Mouse (Mus musculus) midbrain, postnatal 0 days (tissue): Measurements from ENCODE around the gene Kctd17. TPM values are rescaled to one million over a fixed set of nuclear protein-coding genes. Genes with fewer than 3 reads are reported as not detected.

Experiments used
- ATAC-seq: fragments of 200-750 bp; cut with Nextera tagmentation; 2 replicates; pipeline ENCODE4 v1.8.0; 2017; ENCODE audit warnings: moderate number of reproducible peaks, mild to moderate bottlenecking, moderate TSS enrichment, moderate library complexity; ENCODE audit not compliant: low FRiP score
- DNase-seq: peaks from one replicate; pipeline ENCODE4 v3.0.0-alpha.2; 2015; ENCODE audit warnings: low spot score
- H3K27ac ChIP-seq: fragments of 300-500 bp; sonication (generic); 2 replicates; pipeline ENCODE4 v1.5.1; 2014; ENCODE audit warnings: low read depth, mild to moderate bottlenecking, low read length, mixed read lengths
- H3K27me3 ChIP-seq: fragments of 300-500 bp; sonication (generic); 2 replicates; pipeline ENCODE4 v1.6.1; 2014; ENCODE audit warnings: low read length, control low read depth, mixed read lengths; ENCODE audit not compliant: insufficient read depth
- H3K36me3 ChIP-seq: fragments of 300-500 bp; sonication (generic); 2 replicates; pipeline ENCODE4 v1.6.1; 2014; ENCODE audit warnings: low read length, control low read depth, mixed read lengths; ENCODE audit not compliant: insufficient read depth
- H3K4me1 ChIP-seq: fragments of 300-500 bp; sonication (generic); 2 replicates; pipeline ENCODE4 v1.6.1; 2014; ENCODE audit warnings: mild to moderate bottlenecking, control low read depth, antibody characterized with exemption, low read length, mixed read lengths; ENCODE audit not compliant: insufficient read depth
- H3K4me2 ChIP-seq: fragments of 300-500 bp; sonication (generic); 2 replicates; pipeline ENCODE4 v1.6.1; 2014; ENCODE audit warnings: low read depth, mild to moderate bottlenecking, low read length, mixed read lengths; ENCODE audit not compliant: poor library complexity, severe bottlenecking
- H3K4me3 ChIP-seq: fragments of 300-500 bp; sonication (generic); 2 replicates; pipeline ENCODE4 v1.5.1; 2014; ENCODE audit warnings: low read depth, mild to moderate bottlenecking, low read length, moderate library complexity
- H3K9ac ChIP-seq: fragments of 300-500 bp; sonication (generic); replicated peaks from 2 replicates; pipeline ENCODE4 v1.6.1; 2014; ENCODE audit warnings: mild to moderate bottlenecking, low read length, moderate library complexity, mixed read lengths; ENCODE audit not compliant: poor library complexity, severe bottlenecking
- H3K9me3 ChIP-seq: fragments of 300-500 bp; sonication (generic); 2 replicates; pipeline ENCODE4 v1.6.1; 2016; ENCODE audit warnings: low read length, control low read depth
- CTCF ChIP-seq: IDR thresholded peaks from 2 replicates; pipeline ENCODE4 v1.5.1; 2016; ENCODE audit warnings: antibody characterized with exemption, mild to moderate bottlenecking
- WGBS: fragments of 180-500 bp; shearing (Covaris S2); extraction: QIAGEN DNeasy Blood & Tissue Kit; methylation state at CpG from one replicate; pipeline ENCODE4 v1.1.7; 2014; 5-methylcytosine and 5-hydroxymethylcytosine counted together
- polyA plus RNA-seq: library from polyadenylated mRNA; unstranded; fragments of >200 nt; fragmentation: Nextera tagmentation; extraction: Ambion mirVana; gene quantifications from 2 replicates; pipeline ENCODE4 v1.2.1, GENCODE M21; 2015
- total RNA-seq: library from RNA; depleted of rRNA; stranded (reverse); fragments of >200 nt; gene quantifications from 2 replicates; pipeline ENCODE4 v1.2.3, GENCODE M21; 2014

Gene Kctd17
- total and polyA plus RNA-seq, 2 experiments from 2014 or later: 152 to 164 TPM

DNA sequence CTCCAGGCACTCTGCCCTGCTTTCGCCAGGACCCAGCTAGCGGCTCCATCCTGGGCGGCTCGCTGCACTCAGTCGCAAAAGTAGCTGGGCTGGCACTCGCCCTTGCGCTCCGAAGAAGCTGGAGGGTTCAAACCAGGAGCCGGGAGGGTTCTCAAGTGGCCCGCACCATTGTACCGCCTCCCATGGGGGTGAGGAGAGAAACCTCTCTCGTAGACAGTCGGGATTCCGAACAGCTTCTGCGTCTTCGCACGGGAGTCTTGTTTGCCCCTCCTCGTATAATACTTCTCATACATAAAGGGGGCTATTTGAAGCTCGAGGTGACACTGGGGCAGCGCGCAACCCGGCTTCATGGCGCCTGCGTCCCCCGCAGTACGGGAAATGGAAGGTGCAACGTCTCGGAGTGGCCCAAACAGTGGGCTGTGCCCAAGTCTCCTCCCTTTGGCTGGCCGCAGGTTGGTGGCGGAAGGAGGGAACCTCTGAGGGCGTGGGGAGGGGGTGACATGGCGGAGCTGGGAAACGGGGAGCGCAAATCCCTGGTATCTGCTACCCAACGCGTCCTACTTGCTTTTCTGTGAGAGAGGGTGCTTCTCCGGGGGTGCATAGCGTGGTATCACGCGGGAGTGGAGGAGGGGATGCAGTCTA, 21.9 kb upstream of the Kctd17 start, which contains the start of gene Mpst:
TSS of gene Mpst (plus strand) at position 124 of the 642 bp plus-strand sequence.
- no peak; the same call in 1 of the 2 replicates for TF ChIP-seq CTCF
- Histone ChIP-seq H3K4me1 (peaks cover 18% of the 10 kb centered on the region), H3K36me3 (peaks cover 3% of the 10 kb centered on the region; the same call in 1 of the 2 replicates), H3K9me3 (no peaks in the 10 kb centered on the region), H3K4me2 (peak within 1 kb of the TSS; percentile 91), H3K27me3 (peaks cover 21% of the 10 kb centered on the region; the same call in 1 of the 2 replicates), H3K27ac (peak within 1 kb of the TSS; percentile 87), H3K9ac (peak within 1 kb of the TSS; percentile 84), H3K4me3 (peak within 1 kb of the TSS; percentile 52)
- ATAC-seq (peak; percentile 87), DNase-seq (peak; percentile 90)
- WGBS: under 1% methylated on average over 40 of the region's 40 CpGs

DNA sequence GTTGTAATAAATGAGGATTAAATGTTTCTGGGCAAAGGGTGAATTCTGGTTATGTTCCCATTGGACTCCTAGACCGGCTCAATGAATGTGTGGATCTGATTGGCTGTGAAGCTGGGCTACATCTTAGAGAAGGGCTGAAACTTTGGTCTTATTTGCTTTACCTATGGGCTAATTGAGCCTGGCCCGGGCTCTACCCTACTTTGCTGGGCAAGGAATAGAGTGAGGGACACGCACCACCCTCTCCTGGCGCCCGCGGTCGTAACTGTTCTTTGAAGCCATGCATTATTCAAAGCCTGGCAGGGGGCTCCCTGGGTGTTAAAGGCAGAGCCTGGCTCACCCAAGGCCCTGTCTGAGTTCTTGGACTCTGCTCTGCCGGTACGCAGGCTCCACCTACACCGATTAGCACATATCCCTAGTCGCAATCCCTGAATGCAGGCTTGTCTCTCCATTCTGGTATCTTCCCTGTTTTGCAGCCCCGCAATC, 18.8 kb upstream of the Kctd17 start:
- Histone ChIP-seq H3K4me3 (peak overlapping the region; percentile 14; the same call in 1 of the 2 replicates), H3K27ac (no peak overlapping the region), H3K9ac (peak overlapping the region; percentile 29; the same call in 1 of the 2 replicates), H3K9me3 (no peaks in the 10 kb centered on the region), H3K27me3 (peaks cover 21% of the 10 kb centered on the region; the same call in 1 of the 2 replicates), H3K4me2 (peak overlapping the region; percentile 41), H3K36me3 (peaks cover 3% of the 10 kb centered on the region; the same call in 1 of the 2 replicates), H3K4me1 (peaks cover 18% of the 10 kb centered on the region)
- ATAC-seq (no peak), DNase-seq (no peak)
- WGBS: 20% methylated on average over 12 of the region's 12 CpGs
- no peak for TF ChIP-seq CTCF

DNA sequence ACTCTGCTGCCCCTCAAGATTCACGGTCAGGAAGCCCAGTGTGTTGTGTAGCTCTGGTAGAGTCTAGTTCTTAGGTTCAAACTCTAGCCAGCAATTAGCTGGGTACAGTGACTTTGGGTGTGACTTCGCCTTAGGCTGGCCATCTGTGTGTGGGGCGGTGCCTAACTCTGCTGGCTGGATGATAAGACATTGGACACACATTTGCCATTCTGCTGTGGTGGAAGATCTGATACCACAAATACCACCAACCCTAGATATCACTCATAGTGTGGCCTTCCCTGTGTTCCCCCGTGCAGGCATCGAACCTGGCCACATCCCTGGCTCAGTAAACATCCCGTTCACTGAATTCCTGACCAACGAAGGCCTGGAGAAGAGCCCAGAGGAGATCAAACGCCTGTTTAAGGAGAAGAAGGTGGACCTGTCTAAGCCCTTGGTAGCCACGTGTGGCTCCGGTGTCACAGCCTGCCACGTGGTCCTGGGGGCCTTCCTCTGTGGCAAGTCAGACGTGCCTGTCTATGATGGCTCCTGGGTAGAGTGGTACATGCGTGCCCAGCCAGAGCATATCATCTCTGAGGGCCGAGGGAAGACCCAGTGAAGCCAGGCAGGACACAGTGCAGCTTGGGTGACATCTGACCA, 15.2 kb upstream of the Kctd17 start:
- 92% methylated on average over 14 of the region's 14 CpGs for WGBS

DNA sequence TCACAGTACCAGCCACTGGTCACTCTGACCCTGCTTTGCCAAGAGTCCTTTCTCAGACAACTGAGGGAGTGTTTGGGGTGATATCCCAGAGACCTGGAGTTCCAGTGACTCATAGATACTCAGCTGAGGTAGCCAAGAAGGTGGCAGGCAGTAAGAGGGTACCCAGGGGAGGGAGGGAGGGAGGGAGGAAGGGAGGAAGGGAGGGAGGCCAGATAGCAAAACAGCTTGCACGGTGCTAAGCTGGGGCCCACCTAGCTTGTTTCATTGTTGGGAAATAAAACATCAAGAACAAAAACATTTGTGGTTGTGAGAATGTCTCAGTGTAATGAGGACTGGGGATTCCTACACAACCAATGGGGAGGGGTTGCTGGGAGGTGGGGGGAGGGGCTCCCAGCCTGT, 14.6 kb upstream of the Kctd17 start:
- Histone ChIP-seq H3K4me1 (peaks cover 4% of the 10 kb centered on the region; the same call in 1 of the 2 replicates), H3K4me3 (no peak overlapping the region), H3K4me2 (no peak overlapping the region), H3K9me3 (no peaks in the 10 kb centered on the region), H3K9ac (no peak overlapping the region), H3K36me3 (peaks cover 3% of the 10 kb centered on the region; the same call in 1 of the 2 replicates), H3K27ac (no peak overlapping the region), H3K27me3 (peaks cover 14% of the 10 kb centered on the region; the same call in 1 of the 2 replicates)
- TF ChIP-seq CTCF: no peak
- 33% methylated on average over 1 of the region's 1 CpGs for WGBS
- ATAC-seq (no peak), DNase-seq (no peak)

More for the DNA sequence above, 15.2 kb upstream of the Kctd17 start:
- ATAC-seq (no peak), DNase-seq (no peak)
- H3K9me3 ChIP-seq: no peaks in the 10 kb centered on the region
- H3K9ac ChIP-seq: no peak overlapping the region
- no peak overlapping the region for H3K27ac ChIP-seq
- peaks cover 3% of the 10 kb centered on the region; the same call in 1 of the 2 replicates for H3K36me3 ChIP-seq
- no peak overlapping the region for H3K4me3 ChIP-seq
- H3K4me1 ChIP-seq: peaks cover 4% of the 10 kb centered on the region; the same call in 1 of the 2 replicates
- H3K27me3 ChIP-seq: peaks cover 19% of the 10 kb centered on the region; the same call in 1 of the 2 replicates
- no peak overlapping the region for H3K4me2 ChIP-seq
- TF ChIP-seq CTCF: no peak

DNA sequence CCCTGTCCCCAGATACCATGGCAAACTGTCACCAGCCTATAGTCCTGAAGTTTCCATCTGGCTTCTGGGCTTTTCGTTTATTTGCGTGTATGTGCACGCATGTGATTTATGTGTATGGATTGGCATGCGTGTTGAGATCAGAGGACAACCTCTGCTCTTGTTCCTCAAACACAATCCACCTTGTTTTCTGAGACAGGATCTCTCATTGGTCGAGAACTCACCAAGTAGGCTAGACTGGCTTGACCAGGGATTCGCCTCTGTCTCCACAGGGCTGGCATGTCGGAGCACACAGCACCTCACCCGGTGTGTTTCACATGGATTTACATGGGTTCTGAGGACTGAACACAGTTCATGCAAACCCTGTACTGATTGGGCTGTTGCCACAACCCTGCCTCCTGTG, 14.2 kb upstream of the Kctd17 start:
- H3K36me3 ChIP-seq: peaks cover 3% of the 10 kb centered on the region; the same call in 1 of the 2 replicates
- no peak overlapping the region for H3K27ac ChIP-seq
- no peak overlapping the region for H3K4me2 ChIP-seq
- TF ChIP-seq CTCF: no peak
- H3K27me3 ChIP-seq: peaks cover 10% of the 10 kb centered on the region; the same call in 1 of the 2 replicates
- H3K9me3 ChIP-seq: no peaks in the 10 kb centered on the region
- H3K4me3 ChIP-seq: no peak overlapping the region
- ATAC-seq (no peak), DNase-seq (no peak)
- no peak overlapping the region for H3K9ac ChIP-seq
- peaks cover 4% of the 10 kb centered on the region; the same call in 1 of the 2 replicates for H3K4me1 ChIP-seq
- WGBS: 93% methylated on average over 8 of the region's 8 CpGs

DNA sequence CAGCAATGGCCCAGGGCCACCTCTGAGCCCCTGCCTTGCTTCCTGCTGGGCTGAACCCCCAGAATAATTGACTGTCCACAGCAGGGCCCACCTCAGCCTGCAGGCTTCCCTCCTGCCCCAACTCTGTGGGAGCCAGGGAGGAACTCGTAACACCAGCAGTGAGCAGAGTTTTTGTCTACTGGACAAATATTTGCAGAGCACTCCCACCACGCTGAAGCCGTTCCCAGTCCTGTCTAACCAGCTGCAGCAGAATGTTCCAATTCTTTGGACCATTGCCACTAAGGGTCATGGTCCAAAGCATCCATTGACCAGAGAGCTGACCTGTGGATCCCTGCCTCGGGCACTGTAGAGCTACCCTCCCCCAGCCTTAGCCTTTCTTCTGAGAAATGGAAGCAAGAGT, 11.4 kb upstream of the Kctd17 start:
- Histone ChIP-seq H3K27me3 (no peaks in the 10 kb centered on the region), H3K36me3 (no peaks in the 10 kb centered on the region), H3K9me3 (no peaks in the 10 kb centered on the region), H3K4me3 (no peak overlapping the region), H3K27ac (no peak overlapping the region), H3K4me2 (no peak overlapping the region), H3K4me1 (no peaks in the 10 kb centered on the region), H3K9ac (no peak overlapping the region)
- ATAC-seq (no peak), DNase-seq (no peak)
- WGBS: 13% methylated on average over 4 of the region's 4 CpGs
- TF ChIP-seq CTCF: no peak
